Mouse (Mus musculus): ENCODE measurements around the gene Enpp4. TPM values are rescaled to one million over a fixed set of nuclear protein-coding genes. Genes with fewer than 3 reads are reported as not detected.

Enpp4 gene
- polyA plus RNA-seq, 1 experiment: 3.4 TPM

GRCm38 (mm10) chr17:44100486-44100885, 5.1 kb downstream of the Enpp4 start:
- H3K27ac ChIP-seq (ENCODE audit: insufficient read depth, low read length): no peak overlapping the region
- H3K36me3 ChIP-seq (ENCODE audit: control insufficient read depth, insufficient read depth, low read length): no peaks in the 10 kb centered on the region
- 75% methylated on average over 4 of the region's 4 CpGs for WGBS
- H3K4me1 ChIP-seq (ENCODE audit: control insufficient read depth, insufficient read depth, insufficient read length): no peaks in the 10 kb centered on the region; the same call in 1 of the 2 replicates
- no peak overlapping the region for H3K4me3 ChIP-seq (ENCODE audit: extremely low read depth, insufficient read depth, insufficient read length)
- no peak for TF ChIP-seq POLR2A (IDR thresholded peaks at IDR 0.05; ENCODE audit: low read depth, low read length)
- no peak for TF ChIP-seq CTCF (IDR thresholded peaks at IDR 0.05; ENCODE audit: extremely low read depth, insufficient read depth, insufficient read length, insufficient replicate concordance)
- DNase-seq (ENCODE audit: low read depth in 1 of 2, low spot score in 2 of 2): no peak
- H3K27me3 ChIP-seq (ENCODE audit: control insufficient read depth, insufficient read depth, low read length): 0 out of 2 replicates have a peak, but pooled peaks cover 1% of the 10 kb centered on the region

GRCm38 (mm10) chr17:44091512-44091911, 14.1 kb downstream of the Enpp4 start:
- H3K27ac ChIP-seq (ENCODE audit: insufficient read depth, low read length): no peak overlapping the region
- no peaks in the 10 kb centered on the region for H3K27me3 ChIP-seq (ENCODE audit: control insufficient read depth, insufficient read depth, low read length)
- no peak for DNase-seq (ENCODE audit: low read depth in 1 of 2, low spot score in 2 of 2)
- H3K36me3 ChIP-seq (ENCODE audit: control insufficient read depth, insufficient read depth, low read length): no peaks in the 10 kb centered on the region
- H3K4me3 ChIP-seq (ENCODE audit: extremely low read depth, insufficient read depth, insufficient read length): no peak overlapping the region
- no peaks in the 10 kb centered on the region; the same call in 1 of the 2 replicates for H3K4me1 ChIP-seq (ENCODE audit: control insufficient read depth, insufficient read depth, insufficient read length)
- TF ChIP-seq POLR2A (IDR thresholded peaks at IDR 0.05; ENCODE audit: low read depth, low read length) (no peak), CTCF (IDR thresholded peaks at IDR 0.05; ENCODE audit: extremely low read depth, insufficient read depth, insufficient read length, insufficient replicate concordance) (no peak)
- 64% methylated on average over 2 of the region's 2 CpGs for WGBS

- Histone ChIP-seq H3K27me3 (ENCODE audit: control insufficient read depth, insufficient read depth, low read length) (no peaks in the 10 kb centered on the region), H3K36me3 (ENCODE audit: control insufficient read depth, insufficient read depth, low read length) (no peaks in the 10 kb centered on the region), H3K4me3 (ENCODE audit: extremely low read depth, insufficient read depth, insufficient read length) (no peak overlapping the region), H3K4me1 (ENCODE audit: control insufficient read depth, insufficient read depth, insufficient read length) (no peaks in the 10 kb centered on the region; the same call in 1 of the 2 replicates), H3K27ac (ENCODE audit: insufficient read depth, low read length) (no peak overlapping the region)
- TF ChIP-seq CTCF (IDR thresholded peaks at IDR 0.05; ENCODE audit: extremely low read depth, insufficient read depth, insufficient read length, insufficient replicate concordance) (no peak), POLR2A (IDR thresholded peaks at IDR 0.05; ENCODE audit: low read depth, low read length) (no peak)
- WGBS: 47% methylated on average over 2 of the region's 2 CpGs
- peak in 1 of 2 experiments; percentile 10 for DNase-seq (ENCODE audit: low read depth in 1 of 2, low spot score in 2 of 2)
These were observed 14.7 kb downstream of the Enpp4 start for GRCm38 (mm10) chr17:44090916-44091315.

- no peak for TF ChIP-seq CTCF (IDR thresholded peaks at IDR 0.05; ENCODE audit: extremely low read depth, insufficient read depth, insufficient read length, insufficient replicate concordance)
- TF ChIP-seq POLR2A (IDR thresholded peaks at IDR 0.05; ENCODE audit: low read depth, low read length): no peak
- Histone ChIP-seq H3K36me3 (ENCODE audit: control insufficient read depth, insufficient read depth, low read length) (no peaks in the 10 kb centered on the region), H3K4me1 (ENCODE audit: control insufficient read depth, insufficient read depth, insufficient read length) (no peaks in the 10 kb centered on the region; the same call in 1 of the 2 replicates), H3K27me3 (ENCODE audit: control insufficient read depth, insufficient read depth, low read length) (no peaks in the 10 kb centered on the region), H3K27ac (ENCODE audit: insufficient read depth, low read length) (no peak overlapping the region), H3K4me3 (ENCODE audit: extremely low read depth, insufficient read depth, insufficient read length) (no peak overlapping the region)
- 42% methylated on average over 3 of the region's 3 CpGs for WGBS
- DNase-seq (ENCODE audit: low read depth in 1 of 2, low spot score in 2 of 2): no peak
These were observed 17.4 kb downstream of the Enpp4 start for GRCm38 (mm10) chr17:44088226-44088625.

- WGBS: 83% methylated on average over 4 of the region's 4 CpGs
- no peaks in the 10 kb centered on the region; the same call in 1 of the 2 replicates for H3K4me1 ChIP-seq (ENCODE audit: control insufficient read depth, insufficient read depth, insufficient read length)
- DNase-seq (ENCODE audit: low read depth in 1 of 2, low spot score in 2 of 2): no peak
- no peak for TF ChIP-seq POLR2A (IDR thresholded peaks at IDR 0.05; ENCODE audit: low read depth, low read length)
- no peak for TF ChIP-seq CTCF (IDR thresholded peaks at IDR 0.05; ENCODE audit: extremely low read depth, insufficient read depth, insufficient read length, insufficient replicate concordance)
- H3K27ac ChIP-seq (ENCODE audit: insufficient read depth, low read length): no peak overlapping the region
- no peaks in the 10 kb centered on the region for H3K36me3 ChIP-seq (ENCODE audit: control insufficient read depth, insufficient read depth, low read length)
- H3K4me3 ChIP-seq (ENCODE audit: extremely low read depth, insufficient read depth, insufficient read length): no peak overlapping the region
- H3K27me3 ChIP-seq (ENCODE audit: control insufficient read depth, insufficient read depth, low read length): peaks cover 2% of the 10 kb centered on the region; the same call in 1 of the 2 replicates
These were observed 22.5 kb downstream of the Enpp4 start for GRCm38 (mm10) chr17:44083156-44083555.

GRCm38 (mm10) chr17:44078631-44079350, 26.8 kb downstream of the Enpp4 start, which contains the start of gene Enpp5:
Enpp5 (plus strand) TSS chr17:44078813.
- DNase-seq (ENCODE audit: low read depth in 1 of 2, low spot score in 2 of 2): peak; percentile 34 to 60
- no peak within 1 kb of the TSS for H3K27ac ChIP-seq (ENCODE audit: insufficient read depth, low read length)
- H3K4me3 ChIP-seq (ENCODE audit: extremely low read depth, insufficient read depth, insufficient read length): peak within 1 kb of the TSS; percentile 62
- peaks cover 2% of the 10 kb centered on the region; the same call in 1 of the 2 replicates for H3K27me3 ChIP-seq (ENCODE audit: control insufficient read depth, insufficient read depth, low read length)
- H3K36me3 ChIP-seq (ENCODE audit: control insufficient read depth, insufficient read depth, low read length): no peaks in the 10 kb centered on the region
- H3K4me1 ChIP-seq (ENCODE audit: control insufficient read depth, insufficient read depth, insufficient read length): no peaks in the 10 kb centered on the region; the same call in 1 of the 2 replicates
- WGBS: 2% methylated on average over 31 of the region's 31 CpGs
- TF ChIP-seq CTCF (IDR thresholded peaks at IDR 0.05; ENCODE audit: extremely low read depth, insufficient read depth, insufficient read length, insufficient replicate concordance) (no peak), POLR2A (IDR thresholded peaks at IDR 0.05; ENCODE audit: low read depth, low read length) (no peak)

- Histone ChIP-seq H3K27ac (ENCODE audit: insufficient read depth, low read length) (no peak overlapping the region), H3K4me3 (ENCODE audit: extremely low read depth, insufficient read depth, insufficient read length) (no peak overlapping the region), H3K36me3 (ENCODE audit: control insufficient read depth, insufficient read depth, low read length) (no peaks in the 10 kb centered on the region), H3K27me3 (ENCODE audit: control insufficient read depth, insufficient read depth, low read length) (peaks cover 2% of the 10 kb centered on the region; the same call in 1 of the 2 replicates), H3K4me1 (ENCODE audit: control insufficient read depth, insufficient read depth, insufficient read length) (no peaks in the 10 kb centered on the region; the same call in 1 of the 2 replicates)
- 78% methylated on average over 2 of the region's 2 CpGs for WGBS
- DNase-seq (ENCODE audit: low read depth in 1 of 2, low spot score in 2 of 2): no peak
- TF ChIP-seq POLR2A (IDR thresholded peaks at IDR 0.05; ENCODE audit: low read depth, low read length) (no peak), CTCF (IDR thresholded peaks at IDR 0.05; ENCODE audit: extremely low read depth, insufficient read depth, insufficient read length, insufficient replicate concordance) (no peak)
These were observed 27.8 kb downstream of the Enpp4 start for GRCm38 (mm10) chr17:44077843-44078160.

Data from spleen, adult 2 months (tissue).